Mouse (Mus musculus): ENCODE results near the gene Mef2a. TPM values are rescaled to one million over a fixed set of nuclear protein-coding genes. Genes with fewer than 3 reads are reported as not detected.

The Mef2a gene
- total and polyA plus RNA-seq, 3 experiments: 9.6 to 13.4 TPM; not detected in 1

GRCm38 (mm10) chr7:67241969-67242368 lies 130.7 kb downstream of the Mef2a start:
- no peak for TF ChIP-seq CHD2 (IDR thresholded peaks at IDR 0.05; ENCODE audit: low read length)
- no peak for TF ChIP-seq RCOR1 (IDR thresholded peaks at IDR 0.05; ENCODE audit: low read depth, low read length)
- no peak for TF ChIP-seq TAL1 (IDR thresholded peaks at IDR 0.05; ENCODE audit: low read length)
- DNase-seq (ENCODE audit: low read depth, low spot score): no peak
- Histone ChIP-seq H3K4me3 (ENCODE audit: control insufficient read depth in 1 of 2, insufficient read depth in 1 of 2, low read depth in 2 of 2, low read length in 2 of 2) (no peak overlapping the region), H3K27ac (ENCODE audit: control insufficient read depth, low read depth, low read length) (no peak overlapping the region), H3K36me3 (ENCODE audit: control insufficient read depth in 1 of 2, insufficient read depth in 2 of 2, low read length in 2 of 2) (peaks cover 2 to 10% of the 10 kb centered on the region in 2 experiments; a peak in 3 of 4 replicates), H3K9me3 (replicated peaks; ENCODE audit: insufficient read depth, low read length) (no peaks in the 10 kb centered on the region), H3K9ac (ENCODE audit: control insufficient read depth, low read depth, low read length, poor library complexity, severe bottlenecking) (no peak overlapping the region), H3K27me3 (ENCODE audit: control insufficient read depth in 1 of 2, insufficient read depth in 2 of 2, low read length in 2 of 2) (no peaks in the 10 kb centered on the region), H3K4me1 (ENCODE audit: control insufficient read depth in 1 of 2, insufficient read depth in 2 of 2, low read length in 2 of 2) (peaks cover 0 to 11% of the 10 kb centered on the region in 2 experiments; a peak in 2 of 4 replicates), H3K79me2 (ENCODE audit: control insufficient read depth, insufficient read depth, low read length, poor library complexity) (no peaks in the 10 kb centered on the region)

DNA sequence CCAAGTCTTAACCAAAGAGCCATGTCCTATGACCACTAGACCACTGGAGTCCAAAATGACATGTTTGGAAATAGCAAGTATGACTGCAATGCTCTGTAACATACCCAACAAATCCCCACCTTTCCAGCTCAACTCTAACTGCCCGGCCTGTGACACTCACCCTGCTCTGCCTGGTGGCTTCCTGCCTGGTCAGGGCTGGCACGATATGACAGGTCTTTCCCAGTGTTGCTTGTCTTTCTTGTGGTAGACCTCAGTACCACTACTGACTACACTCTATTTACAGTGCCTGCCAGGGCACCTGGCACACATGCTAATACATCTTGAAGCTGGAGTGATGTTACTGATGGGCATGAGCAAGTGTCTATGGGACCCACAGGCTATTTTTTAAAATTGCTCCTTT lies 134.9 kb downstream of the Mef2a start:
- no peaks in the 10 kb centered on the region for H3K27me3 ChIP-seq (ENCODE audit: control insufficient read depth in 1 of 2, insufficient read depth in 2 of 2, low read length in 2 of 2)
- H3K9me3 ChIP-seq (replicated peaks; ENCODE audit: insufficient read depth, low read length): no peaks in the 10 kb centered on the region
- DNase-seq (ENCODE audit: low read depth, low spot score): no peak
- H3K79me2 ChIP-seq (ENCODE audit: control insufficient read depth, insufficient read depth, low read length, poor library complexity): no peaks in the 10 kb centered on the region
- no peak overlapping the region for H3K4me3 ChIP-seq (ENCODE audit: control insufficient read depth in 1 of 2, insufficient read depth in 1 of 2, low read depth in 2 of 2, low read length in 2 of 2)
- H3K36me3 ChIP-seq (ENCODE audit: control insufficient read depth in 1 of 2, insufficient read depth in 2 of 2, low read length in 2 of 2): peaks cover 0 to 2% of the 10 kb centered on the region in 2 experiments; a peak in 1 of 4 replicates
- H3K27ac ChIP-seq (ENCODE audit: control insufficient read depth, low read depth, low read length): no peak overlapping the region
- H3K4me1 ChIP-seq (ENCODE audit: control insufficient read depth in 1 of 2, insufficient read depth in 2 of 2, low read length in 2 of 2): no peaks in the 10 kb centered on the region
- TF ChIP-seq HCFC1 (IDR thresholded peaks at IDR 0.05; ENCODE audit: low read depth, low read length) (no peak), ELF1 (IDR thresholded peaks at IDR 0.05; ENCODE audit: low read depth, low read length) (no peak), NELFE (IDR thresholded peaks at IDR 0.05; ENCODE audit: low read depth, low read length) (no peak), E2F4 (IDR thresholded peaks at IDR 0.05; ENCODE audit: borderline replicate concordance, low read depth, low read length) (no peak), POLR2AphosphoS2 (IDR thresholded peaks at IDR 0.05; ENCODE audit: low read length) (no peak), NRF1 (IDR thresholded peaks at IDR 0.05; ENCODE audit: insufficient read depth, low read depth, low read length, poor library complexity, severe bottlenecking) (no peak), JUND (IDR thresholded peaks at IDR 0.05; ENCODE audit: low read depth, low read length) (no peak)
- no peak overlapping the region for H3K9ac ChIP-seq (ENCODE audit: control insufficient read depth, low read depth, low read length, poor library complexity, severe bottlenecking)

DNA sequence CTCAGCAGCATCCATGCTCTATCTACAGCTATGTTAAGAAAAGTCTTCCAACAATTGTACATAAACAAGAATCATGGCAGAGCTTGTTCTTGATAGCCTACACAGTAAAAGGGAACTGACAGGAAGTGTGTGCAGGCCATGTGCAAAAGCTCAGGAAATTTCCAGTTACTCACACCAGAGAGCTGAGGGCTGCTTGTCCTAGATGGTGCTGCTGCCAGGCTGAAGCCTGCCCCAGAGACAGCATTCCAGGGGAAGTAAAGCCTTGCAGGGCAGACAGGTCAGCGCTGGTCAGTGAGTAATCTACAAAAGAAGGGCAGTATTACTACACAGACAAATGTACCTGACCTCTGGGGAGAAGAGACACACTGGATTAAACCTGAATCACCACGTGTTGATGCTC lies 136.3 kb downstream of the Mef2a start:
- no peak overlapping the region for H3K9ac ChIP-seq (ENCODE audit: control insufficient read depth, low read depth, low read length, poor library complexity, severe bottlenecking)
- H3K27me3 ChIP-seq (ENCODE audit: control insufficient read depth in 1 of 2, insufficient read depth in 2 of 2, low read length in 2 of 2): no peaks in the 10 kb centered on the region
- no peak overlapping the region for H3K27ac ChIP-seq (ENCODE audit: control insufficient read depth, low read depth, low read length)
- H3K36me3 ChIP-seq (ENCODE audit: control insufficient read depth in 1 of 2, insufficient read depth in 2 of 2, low read length in 2 of 2): peaks cover 0 to 2% of the 10 kb centered on the region in 2 experiments; a peak in 1 of 4 replicates
- H3K4me1 ChIP-seq (ENCODE audit: control insufficient read depth in 1 of 2, insufficient read depth in 2 of 2, low read length in 2 of 2): no peaks in the 10 kb centered on the region
- H3K4me3 ChIP-seq (ENCODE audit: control insufficient read depth in 1 of 2, insufficient read depth in 1 of 2, low read depth in 2 of 2, low read length in 2 of 2): no peak overlapping the region
- TF ChIP-seq ZKSCAN1 (IDR thresholded peaks at IDR 0.05; ENCODE audit: low read depth, low read length) (no peak), MYC (IDR thresholded peaks at IDR 0.05; ENCODE audit: low read depth, low read length) (no peak)
- no peaks in the 10 kb centered on the region for H3K9me3 ChIP-seq (replicated peaks; ENCODE audit: insufficient read depth, low read length)
- no peaks in the 10 kb centered on the region for H3K79me2 ChIP-seq (ENCODE audit: control insufficient read depth, insufficient read depth, low read length, poor library complexity)
- DNase-seq (ENCODE audit: low read depth, low spot score): no peak

Data from MEL (cell line).